Mouse (Mus musculus) neural tube, embryonic 14.5 days (tissue): Measurements from ENCODE around the gene Gm2004. TPM values are rescaled to one million over a fixed set of nuclear protein-coding genes. Genes with fewer than 3 reads are reported as not detected.
"Not testable (repeated sequence)": the region's sequence is repeated elsewhere in the genome, so short reads cannot be mapped to it uniquely, and the experiment has no call there.

Experiments used
- ATAC-seq: fragments of 200-750 bp; cut with Nextera tagmentation; 2 replicates; pipeline ENCODE4 v1.8.0; 2017; ENCODE audit warnings: low read depth, mild to moderate bottlenecking, moderate TSS enrichment, moderate library complexity
- H3K27ac ChIP-seq: fragments of 300-500 bp; sonication (generic); 2 replicates; pipeline ENCODE4 v1.5.1; 2014; ENCODE audit warnings: low read depth, mild to moderate bottlenecking, control low read depth, low read length, moderate library complexity, mixed read lengths
- H3K27me3 ChIP-seq: fragments of 300-500 bp; sonication (generic); 2 replicates; pipeline ENCODE4 v1.6.1; 2014; ENCODE audit warnings: low read length; ENCODE audit not compliant: control insufficient read depth, insufficient read depth
- H3K36me3 ChIP-seq: fragments of 300-500 bp; sonication (generic); 2 replicates; pipeline ENCODE4 v1.6.1; 2014; ENCODE audit warnings: low read length, mixed read lengths; ENCODE audit not compliant: control insufficient read depth, insufficient read depth
- H3K4me1 ChIP-seq: fragments of 300-500 bp; sonication (generic); 2 replicates; pipeline ENCODE4 v1.6.1; 2014; ENCODE audit warnings: low read length; ENCODE audit not compliant: control insufficient read depth, insufficient read depth
- H3K4me2 ChIP-seq: fragments of 300-500 bp; sonication (generic); 2 replicates; pipeline ENCODE4 v1.6.1; 2014; ENCODE audit warnings: mild to moderate bottlenecking, low read depth, low read length, control low read depth
- H3K4me3 ChIP-seq: fragments of 300-500 bp; sonication (generic); 2 replicates; pipeline ENCODE4 v1.5.1; 2014; ENCODE audit warnings: low read depth, low read length, control low read depth, mixed read lengths
- H3K9ac ChIP-seq: fragments of 300-500 bp; sonication (generic); replicated peaks from 2 replicates; pipeline ENCODE4 v1.6.1; 2014; ENCODE audit warnings: low read depth, mild to moderate bottlenecking, control low read depth, low read length, mixed read lengths
- H3K9me3 ChIP-seq: fragments of 300-500 bp; sonication (generic); 2 replicates; pipeline ENCODE4 v1.6.1; 2016; ENCODE audit warnings: low read length; ENCODE audit not compliant: control insufficient read depth
- WGBS: fragments of 180-500 bp; shearing (Covaris S2); extraction: QIAGEN DNeasy Blood & Tissue Kit; methylation state at CpG from one replicate; pipeline ENCODE4 v1.1.7; 2014; 5-methylcytosine and 5-hydroxymethylcytosine counted together
- polyA plus RNA-seq: library from polyadenylated mRNA; unstranded; fragments of >200 nt; fragmentation: Nextera tagmentation; extraction: Ambion mirVana; gene quantifications from 2 replicates; pipeline ENCODE4 v1.2.1, GENCODE M21; 2014

Gene Gm2004
- polyA plus RNA-seq = 0.49 and 0.88 TPM in 2 replicates

- ATAC-seq, H3K9ac ChIP-seq, H3K4me1 ChIP-seq, H3K9me3 ChIP-seq, H3K36me3 ChIP-seq, H3K4me3 ChIP-seq, H3K27me3 ChIP-seq, H3K27ac ChIP-seq, H3K4me2 ChIP-seq: not testable (repeated sequence)
- WGBS = no CpG with 5 or more reads among the region's 2 CpGs
These were observed at the start of gene Gm2004 for GRCm38 (mm10) chr2:176149725-176150124. Gm2004 (minus strand) TSS chr2:176149825.

Other genes starting within 250 kb of the Gm2004 start
- 3.2 and 3.9 TPM in 2 replicates for gene Zfp966, start 218.7 kb downstream of the Gm2004 start, polyA plus RNA-seq
- 17.5 and 40.3 TPM in 2 replicates for gene Gm2026, start 184.5 kb downstream of the Gm2004 start, polyA plus RNA-seq
- gene 2210418O10Rik, start 76.7 kb upstream of the Gm2004 start, polyA plus RNA-seq = 7.0 and 7.2 TPM in 2 replicates
- not detected in 2 replicates for gene Gm11009, start 169.7 kb upstream of the Gm2004 start, polyA plus RNA-seq